In genomic region chr13:99284400-99285160, GRCm38 (mm10) we compare ENCODE assay signal across 8 mouse cellular contexts. TPM values are rescaled to one million over a fixed set of nuclear protein-coding genes. Genes with fewer than 3 reads are reported as not detected.
A peak's percentile ranks its signal among the peaks of the same experiment; 100 is the strongest.
DNase-seq lines count a peak whose midpoint lies in the region; ATAC-seq lines count a peak whose summit lies in the region.

No protein-coding gene starts in this region.

- peak overlapping the region; percentile 56 for H3K27ac ChIP-seq in forebrain, embryonic 12.5 days
- peak overlapping the region; percentile 74 for H3K27ac ChIP-seq in midbrain, embryonic 16.5 days (ENCODE audit: low read length)
- H3K27ac ChIP-seq in liver, embryonic 12.5 days = no peak overlapping the region

- no peaks in the 10 kb centered on the region for H3K27me3 ChIP-seq in forebrain, embryonic 12.5 days
- no peaks in the 10 kb centered on the region for H3K27me3 ChIP-seq in midbrain, embryonic 16.5 days (ENCODE audit: control insufficient read depth, insufficient read depth, low read depth, low read length)
- no peaks in the 10 kb centered on the region for H3K27me3 ChIP-seq in liver, embryonic 12.5 days (replicated peaks)

- 78% methylated on average over 21 of the region's 21 CpGs for WGBS in forebrain, embryonic 12.5 days
- WGBS in midbrain, embryonic 16.5 days = 33% methylated on average over 21 of the region's 21 CpGs
- 83% methylated on average over 21 of the region's 21 CpGs for WGBS in liver, embryonic 12.5 days (ENCODE audit: insufficient replicate concordance)

- no peak overlapping the region for H3K4me3 ChIP-seq in forebrain, embryonic 12.5 days (replicated peaks)
- H3K4me3 ChIP-seq in midbrain, embryonic 16.5 days (ENCODE audit: low read depth, low read length) = no peak overlapping the region
- H3K4me3 ChIP-seq in liver, embryonic 12.5 days = no peak overlapping the region

- peaks cover 15% of the 10 kb centered on the region; the same call in 1 of the 2 replicates for H3K4me1 ChIP-seq in forebrain, embryonic 12.5 days
- peaks cover 18% of the 10 kb centered on the region for H3K4me1 ChIP-seq in midbrain, embryonic 16.5 days (ENCODE audit: control insufficient read depth, insufficient read depth, low read length)
- no peaks in the 10 kb centered on the region for H3K4me1 ChIP-seq in liver, embryonic 12.5 days

- no peaks in the 10 kb centered on the region for H3K9me3 ChIP-seq in forebrain, embryonic 12.5 days
- H3K9me3 ChIP-seq in midbrain, embryonic 16.5 days (replicated peaks; ENCODE audit: control insufficient read depth, low read length, poor library complexity, severe bottlenecking) = no peaks in the 10 kb centered on the region
- H3K9me3 ChIP-seq in liver, embryonic 12.5 days (replicated peaks) = no peaks in the 10 kb centered on the region

- peak; percentile 71 for ATAC-seq in forebrain, embryonic 12.5 days (ENCODE audit: low FRiP score)
- ATAC-seq in midbrain, embryonic 16.5 days = peak; percentile 85
- ATAC-seq in liver, embryonic 12.5 days = no peak
- no peak for ATAC-seq in monocyte, adult 5-6 weeks (replicated peaks; ENCODE audit: insufficient number of reproducible peaks, low FRiP score, low TSS enrichment, poor library complexity, severe bottlenecking)

- H3K4me2 ChIP-seq in forebrain, embryonic 12.5 days = no peak overlapping the region
- peak overlapping the region; percentile 20; the same call in 1 of the 2 replicates for H3K4me2 ChIP-seq in midbrain, embryonic 16.5 days (ENCODE audit: low read length)
- no peak overlapping the region for H3K4me2 ChIP-seq in liver, embryonic 12.5 days

- H3K36me3 ChIP-seq in forebrain, embryonic 12.5 days (replicated peaks) = no peaks in the 10 kb centered on the region
- H3K36me3 ChIP-seq in midbrain, embryonic 16.5 days (ENCODE audit: control insufficient read depth, insufficient read depth, low read length) = no peaks in the 10 kb centered on the region
- no peaks in the 10 kb centered on the region for H3K36me3 ChIP-seq in liver, embryonic 12.5 days

- DNase-seq in brain, adult 2 months (ENCODE audit: low read depth, low spot score) = peak; percentile 87
- DNase-seq in layer of hippocampus, adult 18-20 months (ENCODE audit: low spot score in 2 of 2) = peak; percentile 81 to 87
- DNase-seq in spleen, adult 18-20 months = no peak
- DNase-seq in ovary, adult 18-20 months (ENCODE audit: low spot score) = no peak

- H3K9ac ChIP-seq in forebrain, embryonic 12.5 days = no peak overlapping the region
- H3K9ac ChIP-seq in midbrain, embryonic 16.5 days (ENCODE audit: low read depth, low read length) = no peak overlapping the region; the same call in 1 of the 2 replicates
- no peak overlapping the region for H3K9ac ChIP-seq in liver, embryonic 12.5 days

RNA-seq across cellular contexts. Expression of gene Ptcd2, which starts 59.9 kb away (rescaled TPM):
- 47.6 and 48.0 TPM in 2 replicates for polyA plus RNA-seq in forebrain, embryonic 12.5 days (2016; fragmentation: Nextera tagmentation; extraction: Ambion mirVana)
- total RNA-seq in layer of hippocampus, adult 18-20 months (2021) = 10 to 100 TPM; 28.9 to 30.1 TPM
- polyA plus RNA-seq in midbrain, embryonic 16.5 days (2015; fragmentation: Nextera tagmentation; extraction: Ambion mirVana) = 54.9 and 56.0 TPM in 2 replicates
- polyA plus RNA-seq in liver, embryonic 12.5 days (2016; fragmentation: Nextera tagmentation; extraction: Ambion mirVana) = 44.6 and 46.8 TPM in 2 replicates
- 43.9 to 53.5 TPM (median 48.0 TPM) in 3 replicates for total RNA-seq in monocyte, adult 5-6 weeks (2017)

Comparison
In these comparisons a context has a peak if more than half of its experiments do, and no peak if none do; other contexts are left out.
1. DNase-seq: peak in brain, adult 2 months (single experiment) and layer of hippocampus, adult 18-20 months (2 of 2); none in spleen, adult 18-20 months (0 of 2) and ovary, adult 18-20 months (single experiment).
2. ATAC-seq: peak in forebrain, embryonic 12.5 days (single experiment) and midbrain, embryonic 16.5 days (single experiment); none in liver, embryonic 12.5 days (single experiment) and monocyte, adult 5-6 weeks (single experiment).